Mouse (Mus musculus): ENCODE measurements around the gene Gm9195. TPM values are rescaled to one million over a fixed set of nuclear protein-coding genes. Genes with fewer than 3 reads are reported as not detected.

Gene Gm9195
- total RNA-seq, 2 experiments from 2014 or later, result not detected

- no peak for DNase-seq
Measured at GRCm38 (mm10) chr14:72442936-72443335, 48.7 kb downstream of the Gm9195 start.

- DNase-seq, result no peak
Measured at GRCm38 (mm10) chr14:72440929-72441328, 50.7 kb downstream of the Gm9195 start.

- no peak for DNase-seq
Measured at GRCm38 (mm10) chr14:72440436-72440835, 51.2 kb downstream of the Gm9195 start.

GRCm38 (mm10) chr14:72438976-72439375 is 52.7 kb downstream of the Gm9195 start:
- DNase-seq, result no peak

DNA sequence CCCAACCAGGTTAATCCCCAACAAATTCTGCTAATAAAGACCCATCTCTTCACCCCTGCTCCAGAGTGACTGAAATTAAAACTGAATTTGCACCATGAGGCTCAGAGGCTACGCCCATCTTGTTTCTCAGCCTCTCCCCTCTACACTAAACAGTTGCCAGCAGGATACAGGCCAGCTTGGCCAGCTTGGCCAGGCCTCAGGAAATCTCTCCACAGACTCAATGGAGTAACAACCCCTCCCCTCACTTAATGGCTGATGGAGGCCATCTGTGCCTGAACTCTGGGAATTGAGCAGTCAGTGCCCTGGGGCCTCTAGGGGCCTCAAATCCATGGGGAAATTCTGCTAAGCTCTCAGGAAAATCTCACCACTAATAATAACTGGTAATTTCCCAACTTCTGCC is 101.9 kb downstream of the Gm9195 start:
- DNase-seq, result peak; percentile 62

- no peak for DNase-seq
Measured at GRCm38 (mm10) chr14:72389288-72389687, 102.3 kb downstream of the Gm9195 start.

- peak; percentile 65 for DNase-seq
Measured at GRCm38 (mm10) chr14:72377224-72377623, 114.4 kb downstream of the Gm9195 start.

Other genes starting within 250 kb of the Gm9195 start
- 10 to 100 TPM; 41.4 to 42.8 TPM for gene Fndc3a, start 218.2 kb upstream of the Gm9195 start, total RNA-seq (2021)

Data from adrenal gland, postnatal 10 days (tissue).